Mouse (Mus musculus): ENCODE results near the gene Hist1h2bq. TPM values are rescaled to one million over a fixed set of nuclear protein-coding genes. Genes with fewer than 3 reads are reported as not detected.

Gene Hist1h2bq
- polyA plus RNA-seq (2014; fragmentation: Illumina TruSeq; extraction: RNeasy Lipid Tissue Mini Kit (QIAGEN cat#74804); ENCODE audit: low read depth, low replicate concordance) = 1.1 TPM

GRCm38 (mm10) chr13:21810073-21810472 is at the start of gene Hist1h2bq, which contains the start of gene Hist1h2ao:
Hist1h2bq (minus strand) TSS chr13:21810197.
Hist1h2ao (plus strand) TSS chr13:21810465.

DNA sequence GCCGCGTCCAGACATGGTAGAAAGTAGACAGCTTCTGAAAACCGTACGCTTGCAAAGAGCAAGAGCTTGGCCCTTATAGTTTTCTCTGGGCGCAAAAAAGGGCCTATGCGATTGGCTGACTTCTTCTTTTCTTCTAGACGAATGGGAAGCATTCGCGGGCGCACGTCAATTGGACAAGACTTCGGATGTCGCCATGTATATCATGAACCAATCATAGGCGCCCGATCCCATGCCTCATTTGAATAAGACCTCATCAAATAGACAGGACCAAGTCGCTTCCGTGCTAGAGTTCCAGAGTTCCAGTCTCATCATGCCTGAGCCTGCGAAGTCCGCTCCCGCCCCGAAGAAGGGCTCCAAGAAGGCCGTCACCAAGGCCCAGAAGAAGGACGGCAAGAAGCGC is 23.5 kb upstream of the Hist1h2bq start, which contains the start of the genes Hist1h2ap and Hist1h2br:
Gene Hist1h2ap (minus strand): TSS at position 47 of the 400 bp plus-strand sequence.
Gene Hist1h2br (plus strand): TSS at position 283 of the 400 bp plus-strand sequence.

GRCm38 (mm10) chr13:21831418-21832394 is 21.7 kb upstream of the Hist1h2bq start, which contains the start of gene Hist1h4n:
Hist1h4n (minus strand) TSS chr13:21832196.

DNA sequence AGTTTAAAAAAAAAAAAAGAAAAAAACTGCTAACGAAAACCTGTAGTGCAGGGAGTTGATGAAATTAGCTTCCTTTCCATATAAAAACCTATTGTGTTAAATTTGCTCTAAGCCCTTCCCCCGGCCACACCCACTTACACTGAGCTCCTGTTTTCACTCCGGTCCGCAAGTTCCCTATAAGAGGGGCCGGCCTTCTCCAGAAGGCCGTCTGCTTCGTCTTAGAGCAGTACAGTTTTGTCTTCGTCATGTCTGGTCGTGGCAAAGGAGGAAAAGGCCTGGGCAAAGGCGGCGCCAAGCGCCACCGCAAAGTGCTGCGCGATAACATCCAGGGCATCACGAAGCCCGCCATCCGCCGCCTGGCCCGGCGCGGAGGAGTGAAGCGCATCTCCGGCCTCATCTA is 1.5 kb upstream of the Hist1h2bq start, which contains the start of gene Hist1h4m:
Gene Hist1h4m (plus strand): TSS at position 208 of the 400 bp plus-strand sequence.

DNA sequence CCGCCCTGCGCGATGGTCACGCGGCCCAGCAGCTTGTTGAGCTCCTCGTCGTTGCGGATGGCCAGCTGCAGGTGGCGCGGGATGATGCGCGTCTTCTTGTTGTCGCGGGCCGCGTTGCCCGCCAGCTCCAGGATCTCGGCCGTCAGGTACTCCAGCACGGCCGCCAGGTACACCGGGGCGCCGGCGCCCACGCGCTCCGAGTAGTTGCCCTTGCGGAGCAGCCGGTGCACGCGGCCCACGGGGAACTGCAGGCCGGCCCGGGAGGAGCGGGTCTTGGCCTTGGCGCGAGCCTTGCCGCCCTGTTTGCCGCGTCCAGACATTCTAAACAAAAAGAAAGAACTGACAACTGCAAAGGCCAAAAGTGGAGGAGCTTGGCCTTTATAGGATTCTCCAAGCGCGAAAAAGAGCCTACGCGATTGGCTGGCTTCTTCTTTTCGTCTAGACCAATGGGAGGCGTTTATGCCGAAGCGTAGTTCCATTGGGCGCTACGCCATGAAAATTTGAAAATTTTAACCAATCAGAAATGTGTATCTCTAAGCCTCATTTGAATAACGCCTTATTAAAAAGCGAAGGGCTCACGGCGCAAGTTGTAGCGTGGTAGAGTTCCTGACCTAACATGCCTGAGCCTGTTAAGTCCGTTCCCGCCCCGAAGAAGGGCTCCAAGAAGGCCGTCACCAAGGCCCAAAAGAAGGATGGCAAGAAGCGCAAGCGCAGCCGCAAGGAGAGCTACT is 22.9 kb downstream of the Hist1h2bq start, which contains the start of the genes Hist1h2an and Hist1h2bp:
Gene Hist1h2an (minus strand): TSS at position 320 of the 731 bp plus-strand sequence.
Gene Hist1h2bp (plus strand): TSS at position 563 of the 731 bp plus-strand sequence.

GRCm38 (mm10) chr13:21783255-21783617 is 26.8 kb downstream of the Hist1h2bq start, which contains the start of gene Hist1h3i:
Hist1h3i (minus strand) TSS chr13:21783370.

DNA sequence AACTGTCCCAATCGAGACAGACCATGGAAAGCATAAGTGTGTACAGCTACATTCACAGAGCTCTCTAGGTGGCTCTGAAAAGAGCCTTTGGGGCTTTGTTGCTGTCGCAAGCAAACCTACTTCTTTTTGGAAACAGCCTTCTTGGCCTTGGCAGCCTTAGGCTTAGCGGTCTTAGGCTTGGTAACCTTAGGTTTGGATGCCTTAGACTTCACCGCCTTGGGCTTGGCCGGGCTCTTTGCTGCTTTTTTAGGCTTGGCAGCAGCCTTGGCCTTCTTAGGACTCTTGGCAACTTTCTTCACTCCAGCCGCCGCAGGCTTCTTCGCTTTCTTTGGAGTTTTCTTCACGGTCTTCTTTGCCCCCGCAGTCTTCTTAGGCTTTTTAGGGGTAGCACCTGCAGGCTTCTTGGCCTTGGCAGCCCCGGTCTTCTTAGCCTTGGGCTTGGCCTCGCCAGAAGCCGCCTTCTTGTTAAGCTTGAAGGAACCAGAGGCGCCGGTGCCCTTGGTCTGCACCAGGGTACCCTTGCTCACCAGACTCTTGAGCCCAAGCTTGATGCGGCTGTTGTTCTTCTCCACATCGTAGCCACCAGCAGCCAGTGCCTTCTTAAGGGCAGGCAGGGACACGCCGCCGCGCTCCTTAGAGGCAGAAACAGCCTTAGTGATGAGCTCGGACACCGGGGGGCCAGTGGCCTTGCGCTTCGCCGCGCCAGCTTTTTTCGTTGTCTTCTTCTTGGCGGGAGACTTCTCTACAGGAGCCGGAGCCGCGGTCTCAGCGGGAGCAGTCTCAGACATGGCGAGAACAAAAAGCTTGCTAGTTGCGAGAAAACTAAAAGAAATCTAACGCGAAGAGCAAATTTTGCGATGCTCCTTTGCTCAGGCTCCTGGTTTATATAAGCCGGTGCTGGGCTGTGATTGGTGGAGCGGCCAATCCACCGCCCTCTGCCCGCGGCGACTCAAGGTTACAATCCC is 29.9 kb downstream of the Hist1h2bq start, which contains the start of gene Hist1h1b:
Gene Hist1h1b (minus strand): TSS at position 859 of the 965 bp plus-strand sequence.

Other genes starting within 250 kb of the Hist1h2bq start
- not detected for gene Olfr1364, start 228.4 kb downstream of the Hist1h2bq start, polyA plus RNA-seq (2014; fragmentation: Illumina TruSeq; extraction: RNeasy Lipid Tissue Mini Kit (QIAGEN cat#74804); ENCODE audit: low read depth, low replicate concordance)
- not detected for gene Olfr1362, start 196.2 kb downstream of the Hist1h2bq start, polyA plus RNA-seq (2014; fragmentation: Illumina TruSeq; extraction: RNeasy Lipid Tissue Mini Kit (QIAGEN cat#74804); ENCODE audit: low read depth, low replicate concordance)
- not detected for gene Olfr11, start 167.7 kb downstream of the Hist1h2bq start, polyA plus RNA-seq (2014; fragmentation: Illumina TruSeq; extraction: RNeasy Lipid Tissue Mini Kit (QIAGEN cat#74804); ENCODE audit: low read depth, low replicate concordance)
- not detected for gene Olfr1361, start 146.8 kb downstream of the Hist1h2bq start, polyA plus RNA-seq (2014; fragmentation: Illumina TruSeq; extraction: RNeasy Lipid Tissue Mini Kit (QIAGEN cat#74804); ENCODE audit: low read depth, low replicate concordance)
- not detected for gene Olfr1360, start 132.8 kb downstream of the Hist1h2bq start, polyA plus RNA-seq (2014; fragmentation: Illumina TruSeq; extraction: RNeasy Lipid Tissue Mini Kit (QIAGEN cat#74804); ENCODE audit: low read depth, low replicate concordance)
- gene Olfr1359, start 112.1 kb downstream of the Hist1h2bq start, polyA plus RNA-seq (2014; fragmentation: Illumina TruSeq; extraction: RNeasy Lipid Tissue Mini Kit (QIAGEN cat#74804); ENCODE audit: low read depth, low replicate concordance) = not detected
- gene Hist1h2bl, start 94.1 kb downstream of the Hist1h2bq start, polyA plus RNA-seq (2014; fragmentation: Illumina TruSeq; extraction: RNeasy Lipid Tissue Mini Kit (QIAGEN cat#74804); ENCODE audit: low read depth, low replicate concordance) = not detected
- not detected for gene Hist1h2ai, start 93.8 kb downstream of the Hist1h2bq start, polyA plus RNA-seq (2014; fragmentation: Illumina TruSeq; extraction: RNeasy Lipid Tissue Mini Kit (QIAGEN cat#74804); ENCODE audit: low read depth, low replicate concordance)
- gene Hist1h3h, start 92.5 kb downstream of the Hist1h2bq start, polyA plus RNA-seq (2014; fragmentation: Illumina TruSeq; extraction: RNeasy Lipid Tissue Mini Kit (QIAGEN cat#74804); ENCODE audit: low read depth, low replicate concordance) = not detected
- gene Hist1h2bm, start 88.2 kb downstream of the Hist1h2bq start, polyA plus RNA-seq (2014; fragmentation: Illumina TruSeq; extraction: RNeasy Lipid Tissue Mini Kit (QIAGEN cat#74804); ENCODE audit: low read depth, low replicate concordance) = not detected
- gene Hist1h4j, start 75.1 kb downstream of the Hist1h2bq start, polyA plus RNA-seq (2014; fragmentation: Illumina TruSeq; extraction: RNeasy Lipid Tissue Mini Kit (QIAGEN cat#74804); ENCODE audit: low read depth, low replicate concordance) = 4.2 TPM
- gene Hist1h4k, start 59.7 kb downstream of the Hist1h2bq start, polyA plus RNA-seq (2014; fragmentation: Illumina TruSeq; extraction: RNeasy Lipid Tissue Mini Kit (QIAGEN cat#74804); ENCODE audit: low read depth, low replicate concordance) = not detected
- not detected for gene Hist1h2ak, start 56.4 kb downstream of the Hist1h2bq start, polyA plus RNA-seq (2014; fragmentation: Illumina TruSeq; extraction: RNeasy Lipid Tissue Mini Kit (QIAGEN cat#74804); ENCODE audit: low read depth, low replicate concordance)
- gene Hist1h2bn, start 56.1 kb downstream of the Hist1h2bq start, polyA plus RNA-seq (2014; fragmentation: Illumina TruSeq; extraction: RNeasy Lipid Tissue Mini Kit (QIAGEN cat#74804); ENCODE audit: low read depth, low replicate concordance) = not detected
- gene Hist1h1b, start 29.6 kb downstream of the Hist1h2bq start, polyA plus RNA-seq (2014; fragmentation: Illumina TruSeq; extraction: RNeasy Lipid Tissue Mini Kit (QIAGEN cat#74804); ENCODE audit: low read depth, low replicate concordance) = not detected
- not detected for gene Hist1h3i, start 26.8 kb downstream of the Hist1h2bq start, polyA plus RNA-seq (2014; fragmentation: Illumina TruSeq; extraction: RNeasy Lipid Tissue Mini Kit (QIAGEN cat#74804); ENCODE audit: low read depth, low replicate concordance)
- gene Hist1h2an, start 23.0 kb downstream of the Hist1h2bq start, polyA plus RNA-seq (2014; fragmentation: Illumina TruSeq; extraction: RNeasy Lipid Tissue Mini Kit (QIAGEN cat#74804); ENCODE audit: low read depth, low replicate concordance) = not detected
- not detected for gene Hist1h2bp, start 22.7 kb downstream of the Hist1h2bq start, polyA plus RNA-seq (2014; fragmentation: Illumina TruSeq; extraction: RNeasy Lipid Tissue Mini Kit (QIAGEN cat#74804); ENCODE audit: low read depth, low replicate concordance)
- not detected for gene Hist1h2ao, start 268 bp upstream of the Hist1h2bq start, polyA plus RNA-seq (2014; fragmentation: Illumina TruSeq; extraction: RNeasy Lipid Tissue Mini Kit (QIAGEN cat#74804); ENCODE audit: low read depth, low replicate concordance)
- gene Hist1h4m, start 1.5 kb upstream of the Hist1h2bq start, polyA plus RNA-seq (2014; fragmentation: Illumina TruSeq; extraction: RNeasy Lipid Tissue Mini Kit (QIAGEN cat#74804); ENCODE audit: low read depth, low replicate concordance) = not detected
- gene Hist1h4n, start 22.0 kb upstream of the Hist1h2bq start, polyA plus RNA-seq (2014; fragmentation: Illumina TruSeq; extraction: RNeasy Lipid Tissue Mini Kit (QIAGEN cat#74804); ENCODE audit: low read depth, low replicate concordance) = not detected
- not detected for gene Hist1h2ap, start 23.3 kb upstream of the Hist1h2bq start, polyA plus RNA-seq (2014; fragmentation: Illumina TruSeq; extraction: RNeasy Lipid Tissue Mini Kit (QIAGEN cat#74804); ENCODE audit: low read depth, low replicate concordance)
- gene Hist1h2br, start 23.5 kb upstream of the Hist1h2bq start, polyA plus RNA-seq (2014; fragmentation: Illumina TruSeq; extraction: RNeasy Lipid Tissue Mini Kit (QIAGEN cat#74804); ENCODE audit: low read depth, low replicate concordance) = 5.3 TPM
- gene Zfp184, start 134.9 kb upstream of the Hist1h2bq start, polyA plus RNA-seq (2014; fragmentation: Illumina TruSeq; extraction: RNeasy Lipid Tissue Mini Kit (QIAGEN cat#74804); ENCODE audit: low read depth, low replicate concordance) = 1.9 TPM
- not detected for gene Pom121l2, start 171.0 kb upstream of the Hist1h2bq start, polyA plus RNA-seq (2014; fragmentation: Illumina TruSeq; extraction: RNeasy Lipid Tissue Mini Kit (QIAGEN cat#74804); ENCODE audit: low read depth, low replicate concordance)
- 1.4 TPM for gene Prss16, start 199.5 kb upstream of the Hist1h2bq start, polyA plus RNA-seq (2014; fragmentation: Illumina TruSeq; extraction: RNeasy Lipid Tissue Mini Kit (QIAGEN cat#74804); ENCODE audit: low read depth, low replicate concordance)
- gene Hist1h2ah, start 225.4 kb upstream of the Hist1h2bq start, polyA plus RNA-seq (2014; fragmentation: Illumina TruSeq; extraction: RNeasy Lipid Tissue Mini Kit (QIAGEN cat#74804); ENCODE audit: low read depth, low replicate concordance) = not detected
- gene Hist1h2bk, start 225.7 kb upstream of the Hist1h2bq start, polyA plus RNA-seq (2014; fragmentation: Illumina TruSeq; extraction: RNeasy Lipid Tissue Mini Kit (QIAGEN cat#74804); ENCODE audit: low read depth, low replicate concordance) = not detected
- gene Hist1h4i, start 231.2 kb upstream of the Hist1h2bq start, polyA plus RNA-seq (2014; fragmentation: Illumina TruSeq; extraction: RNeasy Lipid Tissue Mini Kit (QIAGEN cat#74804); ENCODE audit: low read depth, low replicate concordance) = 6.7 TPM
- gene Hist1h2ag, start 232.7 kb upstream of the Hist1h2bq start, polyA plus RNA-seq (2014; fragmentation: Illumina TruSeq; extraction: RNeasy Lipid Tissue Mini Kit (QIAGEN cat#74804); ENCODE audit: low read depth, low replicate concordance) = not detected
- gene Hist1h2bj, start 233.0 kb upstream of the Hist1h2bq start, polyA plus RNA-seq (2014; fragmentation: Illumina TruSeq; extraction: RNeasy Lipid Tissue Mini Kit (QIAGEN cat#74804); ENCODE audit: low read depth, low replicate concordance) = not detected

Data from sigmoid colon, adult 10 weeks (tissue).